Mouse (Mus musculus): ENCODE data around the gene Rasgrp3. TPM values are rescaled to one million over a fixed set of nuclear protein-coding genes. Genes with fewer than 3 reads are reported as not detected.

The Rasgrp3 gene
- polyA plus RNA-seq, 1 experiment from 2014 or later = 16.5 TPM

DNA sequence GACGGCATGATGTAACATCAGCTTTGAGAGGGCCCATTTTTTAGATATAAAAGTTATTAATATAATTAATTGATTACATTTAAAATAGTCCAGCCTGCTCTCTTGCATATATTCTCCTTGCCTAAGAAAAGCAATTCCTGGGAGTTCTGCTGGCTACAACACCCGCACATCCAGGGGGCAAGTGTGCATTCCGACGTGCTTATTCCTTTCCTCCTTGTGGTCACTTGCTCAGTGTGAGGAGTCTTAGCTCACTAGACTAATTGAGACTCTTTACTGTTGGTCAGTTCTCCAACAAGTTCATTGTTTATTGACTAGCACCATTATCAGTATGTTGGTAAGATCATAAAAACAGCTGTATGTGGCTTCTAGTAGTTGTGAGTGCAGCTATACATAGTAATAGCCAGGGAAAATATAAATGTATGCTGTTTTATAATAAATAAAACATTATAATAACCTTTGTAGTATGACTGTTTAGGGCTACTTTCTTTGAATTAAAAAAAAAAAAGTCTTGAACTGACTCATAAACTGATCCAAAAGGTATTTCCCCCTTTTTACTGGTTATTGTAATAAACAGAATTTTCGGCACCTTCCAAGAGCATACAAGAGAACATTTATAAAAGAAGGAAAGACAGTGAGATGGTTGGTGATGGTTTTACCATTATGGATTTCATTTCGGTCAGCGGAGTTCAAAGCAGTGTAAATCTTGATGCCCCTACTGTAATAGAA, 35.4 kb downstream of the Rasgrp3 start:
- Histone ChIP-seq H3K36me3 (ENCODE audit: control insufficient read depth, insufficient read depth, low read length) (no peaks in the 10 kb centered on the region), H3K4me1 (ENCODE audit: control insufficient read depth, insufficient read depth, low read length) (peaks cover 5% of the 10 kb centered on the region), H3K27me3 (ENCODE audit: control insufficient read depth, insufficient read depth, low read length) (no peaks in the 10 kb centered on the region), H3K4me2 (replicated peaks; ENCODE audit: low read depth, low read length) (no peak overlapping the region), H3K9me3 (ENCODE audit: control insufficient read depth, low read depth, low read length) (no peaks in the 10 kb centered on the region), H3K27ac (ENCODE audit: low read length) (no peak overlapping the region), H3K4me3 (ENCODE audit: low read depth, low read length) (no peak overlapping the region), H3K9ac (replicated peaks; ENCODE audit: low read depth, low read length) (no peak overlapping the region)
- no peak for ATAC-seq (ENCODE audit: insufficient number of reproducible peaks, insufficient read depth, low FRiP score, low read depth)
- 86% methylated on average over 7 of the region's 7 CpGs for WGBS

DNA sequence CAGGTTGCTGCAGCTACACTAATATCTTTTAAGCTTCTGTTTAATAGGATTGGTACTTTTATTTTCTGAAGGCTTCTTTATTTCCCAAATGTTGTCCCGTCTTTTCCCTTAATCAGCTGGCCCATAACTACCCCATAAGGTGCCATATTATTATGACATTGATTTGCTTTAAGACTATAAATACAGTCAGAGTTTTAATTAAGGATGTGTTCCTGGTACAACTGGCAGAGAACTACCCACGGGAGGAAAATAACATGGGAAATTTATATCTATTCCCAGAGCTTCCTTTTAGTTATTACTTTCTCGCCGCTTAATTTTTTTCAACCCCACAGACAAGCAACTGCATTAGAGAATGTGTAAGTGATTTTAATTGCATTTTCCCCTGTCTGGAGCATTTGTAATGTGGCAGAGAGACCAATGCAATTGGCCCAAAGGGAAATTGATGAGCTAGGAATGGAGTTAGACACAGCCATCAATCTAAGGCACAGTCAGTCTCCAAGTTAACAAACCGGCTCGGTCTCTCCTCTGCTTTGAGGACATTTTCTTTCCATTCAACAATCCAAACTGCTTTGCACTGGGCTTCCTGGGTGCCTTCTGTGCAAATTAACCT, 36.1 kb downstream of the Rasgrp3 start:
- no peaks in the 10 kb centered on the region for H3K4me1 ChIP-seq (ENCODE audit: control insufficient read depth, insufficient read depth, low read length)
- no peaks in the 10 kb centered on the region for H3K36me3 ChIP-seq (ENCODE audit: control insufficient read depth, insufficient read depth, low read length)
- 51% methylated on average over 6 of the region's 6 CpGs for WGBS
- H3K4me3 ChIP-seq (ENCODE audit: low read depth, low read length) = no peak overlapping the region
- ATAC-seq (ENCODE audit: insufficient number of reproducible peaks, insufficient read depth, low FRiP score, low read depth) = no peak
- H3K9ac ChIP-seq (replicated peaks; ENCODE audit: low read depth, low read length) = no peak overlapping the region
- H3K9me3 ChIP-seq (ENCODE audit: control insufficient read depth, low read depth, low read length) = no peaks in the 10 kb centered on the region
- no peaks in the 10 kb centered on the region for H3K27me3 ChIP-seq (ENCODE audit: control insufficient read depth, insufficient read depth, low read length)
- H3K27ac ChIP-seq (ENCODE audit: low read length) = no peak overlapping the region
- no peak overlapping the region for H3K4me2 ChIP-seq (replicated peaks; ENCODE audit: low read depth, low read length)

DNA sequence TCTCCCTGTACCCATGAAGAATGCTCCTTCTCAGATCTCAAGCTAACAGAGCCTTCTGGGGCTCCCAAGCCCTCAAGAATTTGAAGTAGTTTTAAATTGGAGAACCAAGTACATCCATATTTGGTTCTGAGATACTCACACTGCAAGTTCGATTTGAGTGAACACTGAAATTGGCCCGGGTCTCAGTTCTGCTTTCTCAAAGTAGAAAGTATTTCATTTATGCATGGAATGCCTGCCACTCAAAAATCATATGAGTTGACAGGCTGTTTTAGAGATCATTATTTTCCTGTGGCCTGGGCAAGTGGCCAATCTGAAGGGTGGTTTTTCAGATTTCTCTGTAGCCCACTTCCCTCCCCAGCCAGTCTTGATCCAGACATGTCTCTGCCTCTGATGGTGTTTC, 36.7 kb downstream of the Rasgrp3 start:
- no peaks in the 10 kb centered on the region for H3K4me1 ChIP-seq (ENCODE audit: control insufficient read depth, insufficient read depth, low read length)
- no peaks in the 10 kb centered on the region for H3K27me3 ChIP-seq (ENCODE audit: control insufficient read depth, insufficient read depth, low read length)
- no peaks in the 10 kb centered on the region for H3K36me3 ChIP-seq (ENCODE audit: control insufficient read depth, insufficient read depth, low read length)
- no peak overlapping the region for H3K27ac ChIP-seq (ENCODE audit: low read length)
- H3K9me3 ChIP-seq (ENCODE audit: control insufficient read depth, low read depth, low read length) = no peaks in the 10 kb centered on the region
- no peak overlapping the region for H3K4me3 ChIP-seq (ENCODE audit: low read depth, low read length)
- no peak for ATAC-seq (ENCODE audit: insufficient number of reproducible peaks, insufficient read depth, low FRiP score, low read depth)
- WGBS = 43% methylated on average over 2 of the region's 2 CpGs
- H3K4me2 ChIP-seq (replicated peaks; ENCODE audit: low read depth, low read length) = no peak overlapping the region
- H3K9ac ChIP-seq (replicated peaks; ENCODE audit: low read depth, low read length) = no peak overlapping the region

DNA sequence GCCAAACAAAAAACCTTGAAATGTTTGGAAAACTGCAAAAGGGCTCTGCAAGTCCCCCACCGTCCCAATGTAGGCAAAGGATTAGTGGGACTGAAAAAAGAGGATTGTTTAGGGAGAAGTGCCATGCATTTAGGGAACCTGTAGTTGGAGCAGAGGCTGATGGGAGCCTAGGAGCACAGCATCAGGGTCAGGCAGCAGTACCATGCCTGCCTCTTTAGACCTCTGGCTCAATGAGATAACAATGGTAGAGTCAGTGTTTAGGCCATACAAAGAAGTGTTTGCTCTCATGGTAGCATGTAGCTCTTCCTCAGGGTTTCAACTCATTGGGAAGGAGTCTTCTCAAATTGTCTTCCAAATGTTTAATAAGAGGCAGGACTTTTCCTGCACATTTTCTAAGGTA, 40.3 kb downstream of the Rasgrp3 start:
- Histone ChIP-seq H3K4me1 (ENCODE audit: control insufficient read depth, insufficient read depth, low read length) (no peaks in the 10 kb centered on the region), H3K9ac (replicated peaks; ENCODE audit: low read depth, low read length) (no peak overlapping the region), H3K27me3 (ENCODE audit: control insufficient read depth, insufficient read depth, low read length) (no peaks in the 10 kb centered on the region), H3K36me3 (ENCODE audit: control insufficient read depth, insufficient read depth, low read length) (no peaks in the 10 kb centered on the region), H3K4me3 (ENCODE audit: low read depth, low read length) (no peak overlapping the region), H3K27ac (ENCODE audit: low read length) (no peak overlapping the region), H3K4me2 (replicated peaks; ENCODE audit: low read depth, low read length) (no peak overlapping the region), H3K9me3 (ENCODE audit: control insufficient read depth, low read depth, low read length) (no peaks in the 10 kb centered on the region)
- WGBS = 54% methylated on average over 1 of the region's 1 CpGs
- no peak for ATAC-seq (ENCODE audit: insufficient number of reproducible peaks, insufficient read depth, low FRiP score, low read depth)

DNA sequence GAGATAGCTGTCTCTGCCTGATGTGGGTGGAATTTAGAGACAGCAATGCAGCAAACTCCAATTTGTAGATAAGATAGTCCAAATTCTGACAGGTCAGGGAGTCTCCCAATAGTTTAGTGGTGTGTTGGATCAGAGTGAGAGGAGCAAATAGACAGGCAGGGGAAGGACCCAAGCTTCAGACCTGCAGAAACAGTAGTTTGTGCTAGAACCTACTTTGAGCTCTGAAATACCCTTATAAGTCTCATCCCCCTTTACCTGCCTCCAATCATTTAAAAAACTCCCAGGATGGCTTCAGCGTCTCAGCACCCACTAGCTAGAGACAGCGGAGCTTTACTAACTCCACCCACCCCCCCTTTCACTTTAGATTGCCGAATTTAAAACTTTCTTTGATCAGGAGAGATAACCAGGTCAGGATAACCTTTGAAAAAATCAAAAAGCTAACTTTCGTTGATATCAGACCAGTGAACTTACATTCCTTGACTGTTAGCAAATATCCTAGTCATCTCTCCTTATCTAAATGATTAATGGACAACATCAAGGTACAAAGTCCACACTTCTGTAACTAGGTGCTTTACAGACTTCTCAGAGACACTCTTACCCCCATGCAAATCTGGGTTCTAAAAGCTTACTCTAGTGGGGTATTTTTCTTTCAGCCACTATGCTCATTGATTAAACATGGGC, 41.2 kb downstream of the Rasgrp3 start:
- Histone ChIP-seq H3K4me2 (replicated peaks; ENCODE audit: low read depth, low read length) (no peak overlapping the region), H3K9ac (replicated peaks; ENCODE audit: low read depth, low read length) (no peak overlapping the region), H3K4me3 (ENCODE audit: low read depth, low read length) (no peak overlapping the region), H3K9me3 (ENCODE audit: control insufficient read depth, low read depth, low read length) (no peaks in the 10 kb centered on the region), H3K27me3 (ENCODE audit: control insufficient read depth, insufficient read depth, low read length) (no peaks in the 10 kb centered on the region), H3K27ac (ENCODE audit: low read length) (no peak overlapping the region), H3K36me3 (ENCODE audit: control insufficient read depth, insufficient read depth, low read length) (no peaks in the 10 kb centered on the region), H3K4me1 (ENCODE audit: control insufficient read depth, insufficient read depth, low read length) (no peaks in the 10 kb centered on the region)
- WGBS = 31% methylated on average over 4 of the region's 4 CpGs
- peak; percentile 79 for ATAC-seq (ENCODE audit: insufficient number of reproducible peaks, insufficient read depth, low FRiP score, low read depth)

DNA sequence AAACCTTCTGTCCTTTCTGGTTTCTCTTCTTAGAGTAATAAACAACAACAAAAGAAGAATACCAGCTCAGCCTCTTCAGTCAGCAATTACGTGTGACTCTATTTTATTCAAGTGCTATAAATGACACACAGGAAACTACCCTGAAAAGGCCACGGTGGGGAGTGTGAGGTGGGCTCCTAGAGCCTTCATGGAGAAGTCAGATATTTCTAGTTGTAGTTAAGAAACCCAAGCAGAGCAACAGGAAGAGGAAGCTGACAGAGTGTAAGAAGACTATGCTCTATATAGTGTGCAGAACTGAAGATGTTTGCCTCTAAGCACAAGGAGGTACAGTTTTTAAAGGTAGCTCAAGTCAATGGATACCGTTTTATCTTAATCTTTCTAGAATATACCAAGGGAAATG, 42.0 kb downstream of the Rasgrp3 start:
- no peak overlapping the region for H3K4me3 ChIP-seq (ENCODE audit: low read depth, low read length)
- no peaks in the 10 kb centered on the region for H3K27me3 ChIP-seq (ENCODE audit: control insufficient read depth, insufficient read depth, low read length)
- no peak overlapping the region for H3K4me2 ChIP-seq (replicated peaks; ENCODE audit: low read depth, low read length)
- no peak overlapping the region for H3K27ac ChIP-seq (ENCODE audit: low read length)
- no peaks in the 10 kb centered on the region for H3K9me3 ChIP-seq (ENCODE audit: control insufficient read depth, low read depth, low read length)
- H3K9ac ChIP-seq (replicated peaks; ENCODE audit: low read depth, low read length) = no peak overlapping the region
- H3K4me1 ChIP-seq (ENCODE audit: control insufficient read depth, insufficient read depth, low read length) = no peaks in the 10 kb centered on the region
- no peak for ATAC-seq (ENCODE audit: insufficient number of reproducible peaks, insufficient read depth, low FRiP score, low read depth)
- WGBS = 78% methylated on average over 3 of the region's 3 CpGs
- H3K36me3 ChIP-seq (ENCODE audit: control insufficient read depth, insufficient read depth, low read length) = no peaks in the 10 kb centered on the region

DNA sequence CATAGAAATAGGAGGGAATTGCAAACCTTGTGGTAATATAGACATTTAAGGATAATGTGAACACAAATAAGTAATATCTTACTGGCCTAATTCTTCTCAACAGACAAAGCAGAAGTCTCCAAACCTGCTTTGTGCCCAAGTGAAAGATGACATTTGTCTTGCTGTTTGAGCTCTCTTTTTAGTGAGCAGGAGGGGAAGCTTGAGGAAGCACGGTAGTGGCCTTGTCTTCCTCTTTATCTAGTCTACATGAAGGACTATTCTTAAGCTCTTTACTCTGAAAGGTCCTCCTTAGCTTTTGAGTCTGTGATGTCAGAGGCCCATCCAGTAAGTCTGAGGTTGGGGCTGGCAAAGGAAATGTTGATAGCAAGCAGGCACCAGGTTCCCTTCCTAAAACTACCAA, 43.1 kb downstream of the Rasgrp3 start:
- no peak for ATAC-seq (ENCODE audit: insufficient number of reproducible peaks, insufficient read depth, low FRiP score, low read depth)
- no peaks in the 10 kb centered on the region for H3K27me3 ChIP-seq (ENCODE audit: control insufficient read depth, insufficient read depth, low read length)
- no peak overlapping the region for H3K4me3 ChIP-seq (ENCODE audit: low read depth, low read length)
- 63% methylated on average over 1 of the region's 1 CpGs for WGBS
- no peaks in the 10 kb centered on the region for H3K9me3 ChIP-seq (ENCODE audit: control insufficient read depth, low read depth, low read length)
- no peaks in the 10 kb centered on the region for H3K4me1 ChIP-seq (ENCODE audit: control insufficient read depth, insufficient read depth, low read length)
- H3K27ac ChIP-seq (ENCODE audit: low read length) = no peak overlapping the region
- H3K36me3 ChIP-seq (ENCODE audit: control insufficient read depth, insufficient read depth, low read length) = no peaks in the 10 kb centered on the region
- H3K9ac ChIP-seq (replicated peaks; ENCODE audit: low read depth, low read length) = no peak overlapping the region
- H3K4me2 ChIP-seq (replicated peaks; ENCODE audit: low read depth, low read length) = no peak overlapping the region

DNA sequence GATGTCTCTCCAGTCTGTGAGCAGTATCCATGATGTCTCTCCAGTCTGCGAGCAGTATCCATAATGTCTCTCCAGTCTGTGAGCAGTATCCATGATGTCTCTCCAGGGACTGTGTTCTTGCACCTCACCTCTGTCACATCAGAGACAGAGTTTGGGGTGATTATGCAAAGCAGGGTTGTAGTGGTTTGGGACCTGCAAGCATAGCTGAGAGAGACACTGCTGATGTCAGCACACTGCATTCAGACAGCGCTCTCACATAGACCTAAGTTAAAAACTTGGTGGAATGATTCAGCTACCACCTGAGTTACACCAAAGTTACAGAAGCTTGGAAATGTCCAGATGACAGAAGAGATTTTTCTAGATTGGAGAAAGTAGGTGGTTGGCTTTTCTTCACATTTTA, 44.0 kb downstream of the Rasgrp3 start:
- Histone ChIP-seq H3K36me3 (ENCODE audit: control insufficient read depth, insufficient read depth, low read length) (no peaks in the 10 kb centered on the region), H3K9ac (replicated peaks; ENCODE audit: low read depth, low read length) (no peak overlapping the region), H3K27ac (ENCODE audit: low read length) (no peak overlapping the region), H3K4me3 (ENCODE audit: low read depth, low read length) (no peak overlapping the region), H3K4me2 (replicated peaks; ENCODE audit: low read depth, low read length) (no peak overlapping the region), H3K27me3 (ENCODE audit: control insufficient read depth, insufficient read depth, low read length) (no peaks in the 10 kb centered on the region), H3K4me1 (ENCODE audit: control insufficient read depth, insufficient read depth, low read length) (no peaks in the 10 kb centered on the region), H3K9me3 (ENCODE audit: control insufficient read depth, low read depth, low read length) (no peaks in the 10 kb centered on the region)
- 94% methylated on average over 2 of the region's 2 CpGs for WGBS
- ATAC-seq (ENCODE audit: insufficient number of reproducible peaks, insufficient read depth, low FRiP score, low read depth) = no peak

Data from stomach, embryonic 14.5 days (tissue).